Mouse (Mus musculus): ENCODE results near the gene Zfp609.
"Not testable (repeated sequence)": the region's sequence is repeated elsewhere in the genome, so short reads cannot be mapped to it uniquely, and the experiment has no call there.

The Zfp609 gene

GRCm38 (mm10) chr9:65811784-65812183 is 15.6 kb downstream of the Zfp609 start:
- DNase-seq = no peak

- no peak for DNase-seq
Measured at GRCm38 (mm10) chr9:65807818-65808217, 19.5 kb downstream of the Zfp609 start.

- DNase-seq = peak; percentile 90
Measured at GRCm38 (mm10) chr9:65807251-65807650, 20.1 kb downstream of the Zfp609 start.

- no peak for DNase-seq
Measured at GRCm38 (mm10) chr9:65799770-65800169, 27.6 kb downstream of the Zfp609 start.

GRCm38 (mm10) chr9:65795651-65796050 is 31.7 kb downstream of the Zfp609 start:
- DNase-seq = peak; percentile 62

GRCm38 (mm10) chr9:65794313-65794712 is 33.1 kb downstream of the Zfp609 start:
- DNase-seq = peak; percentile 78

- peak; percentile 87 for DNase-seq
Measured at GRCm38 (mm10) chr9:65793506-65793905, 33.9 kb downstream of the Zfp609 start.

GRCm38 (mm10) chr9:65793086-65793485 is 34.3 kb downstream of the Zfp609 start:
- peak; percentile 74 for DNase-seq

GRCm38 (mm10) chr9:65791846-65792245 is 35.5 kb downstream of the Zfp609 start:
- DNase-seq = peak; percentile 76

- DNase-seq = peak; percentile 77
Measured at GRCm38 (mm10) chr9:65791106-65791505, 36.3 kb downstream of the Zfp609 start.

- peak; percentile 50 for DNase-seq
Measured at GRCm38 (mm10) chr9:65789788-65790187, 37.6 kb downstream of the Zfp609 start.

- DNase-seq = no peak
Measured at GRCm38 (mm10) chr9:65788556-65788955, 38.8 kb downstream of the Zfp609 start.

- peak; percentile 64 for DNase-seq
Measured at GRCm38 (mm10) chr9:65787829-65788344, 39.5 kb downstream of the Zfp609 start.

- DNase-seq = peak; percentile 89
Measured at GRCm38 (mm10) chr9:65786885-65787787, 40.2 kb downstream of the Zfp609 start.

GRCm38 (mm10) chr9:65785772-65786368 is 41.5 kb downstream of the Zfp609 start:
- peak; percentile 76 for DNase-seq

- DNase-seq = not testable (repeated sequence)
Measured at GRCm38 (mm10) chr9:65779619-65780018, 47.7 kb downstream of the Zfp609 start.

GRCm38 (mm10) chr9:65776874-65777432 is 50.4 kb downstream of the Zfp609 start:
- no peak for DNase-seq

GRCm38 (mm10) chr9:65776137-65776872 is 51.1 kb downstream of the Zfp609 start:
- DNase-seq = no peak

- DNase-seq = no peak
Measured at GRCm38 (mm10) chr9:65773783-65774182, 53.6 kb downstream of the Zfp609 start.

GRCm38 (mm10) chr9:65771011-65771664 is 56.2 kb downstream of the Zfp609 start:
- DNase-seq = no peak

GRCm38 (mm10) chr9:65762728-65763127 is 64.6 kb downstream of the Zfp609 start:
- DNase-seq = peak; percentile 8

- peak; percentile 68 for DNase-seq
Measured at GRCm38 (mm10) chr9:65759992-65760391, 67.4 kb downstream of the Zfp609 start.
